Mouse (Mus musculus): ENCODE measurements around the gene Olfr459. TPM values are rescaled to one million over a fixed set of nuclear protein-coding genes. Genes with fewer than 3 reads are reported as not detected.

Gene Olfr459
- total and polyA plus RNA-seq, 3 experiments: not detected

- H3K27ac ChIP-seq (ENCODE audit: insufficient read depth, low read depth): no peak overlapping the region
- no peaks in the 10 kb centered on the region for H3K9me3 ChIP-seq (replicated peaks; ENCODE audit: low read length)
- no peaks in the 10 kb centered on the region for H3K79me2 ChIP-seq (replicated peaks; ENCODE audit: control insufficient read depth, extremely low read depth, insufficient read depth, poor library complexity, severe bottlenecking)
- no peaks in the 10 kb centered on the region for H3K36me3 ChIP-seq (replicated peaks in 1 of 2; ENCODE audit: control insufficient read depth in 1 of 2, insufficient read depth in 1 of 2, low read length in 1 of 2)
- H3K9ac ChIP-seq (ENCODE audit: insufficient read depth, low read depth): no peak overlapping the region
- no peaks in the 10 kb centered on the region for H3K27me3 ChIP-seq (replicated peaks)
- in situ Hi-C loops (cut with MboI; ENCODE audit: low pct_ligation_motif_present, low pct_unique_long_range_greater_than_20kb, low sequenced_read_pairs) (no loop called here), dilution Hi-C loops (cut with MboI; ENCODE audit: extremely low pct_ligation_motif_present, extremely low pct_unique_long_range_greater_than_20kb, low sequenced_read_pairs) (no loop called here)
- DNase-seq (ENCODE audit: extremely low read depth): no peak
- H3K4me2 ChIP-seq (ENCODE audit: insufficient read depth, low read depth, poor library complexity, severe bottlenecking): no peak overlapping the region
- no peak overlapping the region for H3K4me3 ChIP-seq (replicated peaks in 1 of 3; ENCODE audit: low read depth in 2 of 3, low read length in 2 of 3, poor library complexity in 1 of 3)
- H3K4me1 ChIP-seq (ENCODE audit: control insufficient read depth in 1 of 2, insufficient read depth in 2 of 2): no peaks in the 10 kb centered on the region
- TF ChIP-seq HCFC1 (IDR thresholded peaks at IDR 0.05; ENCODE audit: low read depth, low read length): no peak
These were observed 11.7 kb upstream of the Olfr459 start for GRCm38 (mm10) chr6:41786700-41787099.

DNA sequence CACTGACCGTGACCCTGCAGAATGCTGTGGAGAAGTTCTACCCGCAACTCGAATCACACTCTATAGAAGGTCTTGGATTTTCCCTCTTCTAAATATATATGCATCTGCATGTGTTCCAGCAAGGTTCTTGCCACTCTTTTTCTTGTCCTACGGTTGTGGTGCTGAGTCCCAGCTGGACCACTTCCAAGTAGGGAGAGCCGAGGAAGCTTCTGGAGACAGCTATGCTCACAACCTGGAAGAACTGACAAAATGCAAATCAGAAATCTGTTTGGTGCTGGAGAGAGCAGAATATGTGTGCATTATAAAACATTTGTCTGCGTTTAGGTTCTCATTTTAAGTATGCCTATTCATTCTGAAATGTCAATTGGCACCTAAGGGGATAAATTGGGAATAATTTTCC is 744 bp upstream of the Olfr459 start:
- Histone ChIP-seq H3K9ac (ENCODE audit: insufficient read depth, low read depth) (no peak overlapping the region), H3K27ac (ENCODE audit: insufficient read depth, low read depth) (no peak overlapping the region), H3K27me3 (replicated peaks) (no peaks in the 10 kb centered on the region), H3K4me1 (ENCODE audit: control insufficient read depth in 1 of 2, insufficient read depth in 2 of 2) (peaks cover 0 to 13% of the 10 kb centered on the region in 2 experiments; a peak in 2 of 4 replicates), H3K4me3 (replicated peaks in 1 of 3; ENCODE audit: low read depth in 2 of 3, low read length in 2 of 3, poor library complexity in 1 of 3) (no peak overlapping the region), H3K4me2 (ENCODE audit: insufficient read depth, low read depth, poor library complexity, severe bottlenecking) (no peak overlapping the region), H3K9me3 (replicated peaks; ENCODE audit: low read length) (no peaks in the 10 kb centered on the region), H3K36me3 (replicated peaks in 1 of 2; ENCODE audit: control insufficient read depth in 1 of 2, insufficient read depth in 1 of 2, low read length in 1 of 2) (no peaks in the 10 kb centered on the region), H3K79me2 (replicated peaks; ENCODE audit: control insufficient read depth, extremely low read depth, insufficient read depth, poor library complexity, severe bottlenecking) (no peaks in the 10 kb centered on the region)
- dilution Hi-C loops (cut with MboI; ENCODE audit: extremely low pct_ligation_motif_present, extremely low pct_unique_long_range_greater_than_20kb, low sequenced_read_pairs) (no loop called here), in situ Hi-C loops (cut with MboI; ENCODE audit: low pct_ligation_motif_present, low pct_unique_long_range_greater_than_20kb, low sequenced_read_pairs) (no loop called here)
- TF ChIP-seq HCFC1 (IDR thresholded peaks at IDR 0.05; ENCODE audit: low read depth, low read length): no peak
- TF ChIP-seq SMC3 (IDR thresholded peaks at IDR 0.05; ENCODE audit: low read depth, low read length): no peak
- TF ChIP-seq RAD21 (IDR thresholded peaks at IDR 0.05; ENCODE audit: low read depth, low read length): no peak
- no peak for TF ChIP-seq MYC (IDR thresholded peaks at IDR 0.05; ENCODE audit: low read depth, low read length)
- no peak for TF ChIP-seq ZNF384 (IDR thresholded peaks at IDR 0.05; ENCODE audit: low read depth, low read length)
- no peak for DNase-seq (ENCODE audit: extremely low read depth)

- Histone ChIP-seq H3K27me3 (replicated peaks) (no peaks in the 10 kb centered on the region), H3K4me3 (replicated peaks in 1 of 3; ENCODE audit: low read depth in 2 of 3, low read length in 2 of 3, poor library complexity in 1 of 3) (no peak overlapping the region), H3K27ac (ENCODE audit: insufficient read depth, low read depth) (no peak overlapping the region), H3K36me3 (replicated peaks in 1 of 2; ENCODE audit: control insufficient read depth in 1 of 2, insufficient read depth in 1 of 2, low read length in 1 of 2) (no peaks in the 10 kb centered on the region), H3K9me3 (replicated peaks; ENCODE audit: low read length) (no peaks in the 10 kb centered on the region), H3K79me2 (replicated peaks; ENCODE audit: control insufficient read depth, extremely low read depth, insufficient read depth, poor library complexity, severe bottlenecking) (no peaks in the 10 kb centered on the region), H3K9ac (ENCODE audit: insufficient read depth, low read depth) (no peak overlapping the region), H3K4me2 (ENCODE audit: insufficient read depth, low read depth, poor library complexity, severe bottlenecking) (no peak overlapping the region), H3K4me1 (ENCODE audit: control insufficient read depth in 1 of 2, insufficient read depth in 2 of 2) (peaks cover 0 to 2% of the 10 kb centered on the region in 2 experiments; a peak in 2 of 4 replicates)
- TF ChIP-seq E2F4 (IDR thresholded peaks at IDR 0.05; ENCODE audit: insufficient replicate concordance, low read depth, low read length): no peak
- TF ChIP-seq MAX (IDR thresholded peaks at IDR 0.05; ENCODE audit: low read length): no peak
- no peak for TF ChIP-seq MAFK (IDR thresholded peaks at IDR 0.05; ENCODE audit: insufficient replicate concordance, low read length)
- TF ChIP-seq IRF4 (IDR thresholded peaks at IDR 0.05; ENCODE audit: low read depth, low read length): no peak
- TF ChIP-seq USF2 (conservative IDR thresholded peaks at IDR 0.05; ENCODE audit: low read depth, low read length): no peak
- no peak for TF ChIP-seq SIN3A (IDR thresholded peaks at IDR 0.05; ENCODE audit: low read length)
- TF ChIP-seq CTCF (conservative IDR thresholded peaks at IDR 0.05 in 1 of 2, IDR thresholded peaks at IDR 0.05 in 1 of 2; ENCODE audit: low read depth in 2 of 2, low read length in 2 of 2): no peak
- TF ChIP-seq MEF2A (IDR thresholded peaks at IDR 0.05; ENCODE audit: borderline replicate concordance, low read depth, low read length): no peak
- TF ChIP-seq UBTF (IDR thresholded peaks at IDR 0.05; ENCODE audit: low read depth, low read length): no peak
- no peak for TF ChIP-seq ELF1 (IDR thresholded peaks at IDR 0.05; ENCODE audit: low read depth, low read length)
- no peak for TF ChIP-seq RCOR1 (conservative IDR thresholded peaks at IDR 0.05; ENCODE audit: low read depth, low read length)
- no peak for TF ChIP-seq MAZ (IDR thresholded peaks at IDR 0.05; ENCODE audit: low read depth, low read length)
- in situ Hi-C loops (cut with MboI; ENCODE audit: low pct_ligation_motif_present, low pct_unique_long_range_greater_than_20kb, low sequenced_read_pairs): loop anchor here (25.0 kb wide), 1 partner anchor 417 kb away; no protein-coding TSS in a partner anchor
- dilution Hi-C loops (cut with MboI; ENCODE audit: extremely low pct_ligation_motif_present, extremely low pct_unique_long_range_greater_than_20kb, low sequenced_read_pairs): no loop called here
- DNase-seq (ENCODE audit: extremely low read depth): no peak
These were observed 5.1 kb downstream of the Olfr459 start for GRCm38 (mm10) chr6:41769872-41770271.

All from CH12.LX (cell line).